Mouse (Mus musculus): ENCODE measurements around the gene Exd2.

DNA sequence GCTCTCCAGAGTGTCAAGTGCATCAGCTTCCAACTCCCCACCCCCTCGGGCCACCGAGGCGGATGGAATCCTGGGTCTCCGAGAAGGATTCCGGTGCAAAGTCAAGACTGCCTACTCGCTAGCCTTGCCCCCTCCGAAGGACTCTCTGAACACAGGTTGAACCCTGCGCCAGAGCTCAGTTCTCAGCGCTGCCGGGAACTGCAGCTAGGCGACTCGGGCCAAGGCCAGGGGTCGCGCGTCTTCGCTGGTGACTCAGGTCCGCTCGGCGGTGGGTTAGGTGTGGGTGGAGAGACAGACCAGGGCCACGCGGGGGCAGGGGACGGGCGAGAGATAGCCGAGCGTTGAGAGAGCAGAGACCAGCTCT is 55.5 kb downstream of the Exd2 start:
- TF ChIP-seq CTCF (IDR thresholded peaks at IDR 0.05; ENCODE audit: control insufficient read depth, insufficient read depth, insufficient replicate concordance, low read depth, low read length) (no peak), POLR2A (IDR thresholded peaks at IDR 0.05; ENCODE audit: control insufficient read depth, low read depth, low read length) (no peak)

All from testis, adult 2 months (tissue).